Mouse (Mus musculus) testis, adult 2 months (tissue): Measurements from ENCODE around the gene Brms1. TPM values are rescaled to one million over a fixed set of nuclear protein-coding genes. Genes with fewer than 3 reads are reported as not detected.
A peak's percentile ranks its signal among the peaks of the same experiment; 100 is the strongest.

ENCODE experiments used
- H3K27ac ChIP-seq: fragments of 200-500 bp; 2 replicates; pipeline ENCODE4 v1.5.1; 2012; ENCODE audit warnings: low read depth, low read length; ENCODE audit not compliant: control insufficient read depth, insufficient read depth
- H3K27me3 ChIP-seq: fragments of 200-500 bp; 2 replicates; pipeline ENCODE4 v1.6.1; 2012; ENCODE audit warnings: mild to moderate bottlenecking, low read length, moderate library complexity; ENCODE audit not compliant: control insufficient read depth, insufficient read depth
- H3K36me3 ChIP-seq: fragments of 200-500 bp; 2 replicates; pipeline ENCODE4 v1.6.1; 2012; ENCODE audit warnings: mild to moderate bottlenecking, low read length; ENCODE audit not compliant: control insufficient read depth, insufficient read depth
- H3K4me1 ChIP-seq: fragments of 200-500 bp; 2 replicates; pipeline ENCODE4 v1.6.1; 2012; ENCODE audit warnings: low read length; ENCODE audit not compliant: control insufficient read depth, insufficient read depth
- H3K4me3 ChIP-seq: fragments of 200-500 bp; 2 replicates; pipeline ENCODE4 v1.5.1; 2012; ENCODE audit warnings: low read depth, mild to moderate bottlenecking, low read length, moderate library complexity, mixed read lengths; ENCODE audit not compliant: control insufficient read depth
- CTCF ChIP-seq: fragments of 200-500 bp; IDR thresholded peaks from 2 replicates; pipeline ENCODE4 v1.5.1; 2012; ENCODE audit warnings: low read depth, mild to moderate bottlenecking, inconsistent platforms, low read length, moderate library complexity; ENCODE audit not compliant: control insufficient read depth, insufficient read depth, insufficient replicate concordance
- POLR2A ChIP-seq: fragments of 200-500 bp; IDR thresholded peaks from 2 replicates; pipeline ENCODE4 v1.6.1; 2012; ENCODE audit warnings: low read depth, mild to moderate bottlenecking, inconsistent platforms, low read length, moderate library complexity; ENCODE audit not compliant: control insufficient read depth
- polyA plus RNA-seq: library from polyadenylated mRNA; depleted of rRNA; stranded (reverse); fragments of >200 nt; gene quantifications from 2 replicates; pipeline ENCODE4 v1.2.3, GENCODE M21; 2012

The Brms1 gene
- polyA plus RNA-seq, 1 experiment: 216 TPM

DNA sequence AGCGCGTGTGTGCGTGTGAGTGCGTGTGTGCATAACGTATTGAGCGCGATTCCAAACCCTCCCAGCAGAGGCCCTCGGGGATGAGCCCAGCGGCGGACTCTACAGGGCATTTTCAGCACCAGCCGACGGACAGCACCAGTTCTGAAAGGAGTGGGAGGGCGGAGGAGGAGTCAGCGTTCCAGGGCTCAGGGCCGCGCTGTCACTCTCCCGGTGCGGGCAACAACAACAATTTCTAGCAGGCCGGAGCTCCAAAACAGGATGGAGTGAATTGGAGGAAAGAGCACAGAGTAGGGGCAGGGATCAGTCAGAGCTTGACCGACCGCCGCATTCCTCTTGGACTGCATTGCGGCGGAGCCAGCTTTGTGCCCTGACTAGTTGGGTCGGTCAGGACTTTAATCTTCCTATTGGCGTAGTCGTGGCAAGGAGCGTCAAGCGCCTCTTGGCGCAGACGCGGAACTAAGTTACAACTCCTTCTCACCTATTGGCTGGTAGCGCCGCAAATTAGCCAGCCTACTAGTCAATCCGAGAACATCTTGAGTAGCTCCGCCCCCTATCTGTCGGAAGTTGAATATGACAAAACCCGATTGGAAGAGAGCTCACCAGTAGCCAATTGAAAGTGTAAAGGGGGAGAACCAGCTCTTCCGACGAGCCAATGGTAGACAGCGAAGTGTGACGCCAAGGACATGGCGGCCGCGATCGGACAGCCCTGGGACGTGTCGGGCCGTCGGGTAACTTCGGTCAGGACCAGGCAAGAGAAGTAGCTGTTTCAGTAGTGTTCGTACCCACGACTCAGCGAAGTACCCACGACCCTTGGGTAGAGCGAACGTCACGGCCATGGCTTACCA lies 47.0 kb downstream of the Brms1 start, which contains the start of gene Yif1a:
Gene Yif1a (plus strand): TSS at position 655 of the 845 bp plus-strand sequence.
- TF ChIP-seq POLR2A (peak; percentile 86), CTCF (peak; percentile 49; the same call in 1 of the 2 replicates)
- 0 out of 2 replicates have a peak within 1 kb of the TSS, but pooled peaks have one; percentile 21 for H3K27ac ChIP-seq
- H3K4me3 ChIP-seq: peak within 1 kb of the TSS; percentile 94
- H3K27me3 ChIP-seq: no peaks in the 10 kb centered on the region; the same call in 1 of the 2 replicates
- peaks cover 25% of the 10 kb centered on the region for H3K4me1 ChIP-seq
- H3K36me3 ChIP-seq: no peaks in the 10 kb centered on the region

GRCm38 (mm10) chr19:5089324-5089723 lies 48.2 kb downstream of the Brms1 start:
- Histone ChIP-seq H3K27me3 (no peaks in the 10 kb centered on the region; the same call in 1 of the 2 replicates), H3K4me1 (peaks cover 36% of the 10 kb centered on the region), H3K4me3 (no peak overlapping the region), H3K27ac (no peak overlapping the region), H3K36me3 (no peaks in the 10 kb centered on the region)
- TF ChIP-seq CTCF: no peak

- Histone ChIP-seq H3K4me3 (no peak overlapping the region), H3K4me1 (peaks cover 34% of the 10 kb centered on the region), H3K27ac (no peak overlapping the region), H3K27me3 (no peaks in the 10 kb centered on the region), H3K36me3 (no peaks in the 10 kb centered on the region)
- TF ChIP-seq POLR2A (no peak), CTCF (no peak)
Measured at GRCm38 (mm10) chr19:5092083-5092482, 50.9 kb downstream of the Brms1 start.

DNA sequence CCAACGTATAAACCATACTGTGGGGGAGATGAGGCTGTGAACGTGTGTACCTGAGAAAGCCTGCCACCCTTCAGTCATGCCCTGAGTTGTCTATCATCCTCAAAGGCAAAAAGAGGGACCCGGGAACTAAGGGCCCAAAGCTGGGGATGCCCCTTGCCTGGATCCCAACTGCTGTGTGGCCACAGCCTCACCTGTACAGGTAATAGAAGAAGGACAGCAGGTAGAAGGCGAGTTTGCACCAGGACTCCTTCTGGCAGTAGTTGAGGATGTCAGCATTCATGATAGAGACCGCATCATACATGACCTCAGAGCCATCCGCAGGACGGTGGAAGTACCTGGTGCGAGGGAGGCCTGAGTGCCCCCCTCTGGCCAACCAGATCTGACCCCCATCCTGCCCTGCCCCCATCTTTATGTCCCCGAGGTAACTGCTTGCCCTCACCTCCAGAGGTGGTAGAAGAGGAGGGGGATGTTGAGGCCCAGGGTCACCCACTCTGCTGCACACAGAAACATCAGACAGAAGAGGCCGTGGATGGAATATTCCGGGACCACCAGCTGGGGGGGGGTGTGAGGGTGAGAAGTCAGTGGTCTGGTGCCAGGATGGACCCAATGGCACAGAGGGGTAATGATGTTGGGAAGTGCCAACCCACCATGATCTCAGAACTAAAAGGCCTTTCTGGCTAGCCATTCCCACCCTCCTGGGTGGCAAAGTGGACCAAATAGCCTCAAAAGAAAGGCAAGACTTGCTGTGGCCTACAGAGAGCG lies 52.5 kb downstream of the Brms1 start:
- H3K4me1 ChIP-seq: peaks cover 30% of the 10 kb centered on the region
- peak overlapping the region; percentile 82 for H3K4me3 ChIP-seq
- H3K27ac ChIP-seq: no peak overlapping the region

DNA sequence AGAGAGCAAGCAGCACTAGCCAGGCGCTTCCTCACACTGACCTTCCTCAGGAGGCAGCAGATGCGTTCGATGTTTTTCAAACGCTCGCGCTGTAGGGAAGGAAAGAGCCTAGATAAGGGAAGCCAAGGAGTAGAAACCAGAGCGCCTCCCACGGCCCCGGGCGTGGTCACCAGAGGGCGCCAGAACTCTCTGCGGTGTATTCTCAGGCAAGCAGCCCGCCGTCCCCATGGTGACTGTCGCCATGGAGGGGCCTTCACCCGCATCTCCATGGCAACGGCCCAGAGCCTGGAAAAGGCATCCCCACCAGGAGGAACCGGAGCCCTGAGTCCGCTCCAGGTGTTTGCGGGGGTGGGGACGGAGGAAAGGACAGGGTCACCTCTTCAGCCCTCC lies 53.1 kb downstream of the Brms1 start:
- Histone ChIP-seq H3K27ac (no peak overlapping the region), H3K4me3 (peak overlapping the region; percentile 82), H3K36me3 (no peaks in the 10 kb centered on the region), H3K4me1 (peaks cover 24% of the 10 kb centered on the region), H3K27me3 (no peaks in the 10 kb centered on the region)
- no peak for TF ChIP-seq POLR2A
- peak; percentile 66; the same call in 1 of the 2 replicates for TF ChIP-seq CTCF

More for the DNA sequence above, 52.5 kb downstream of the Brms1 start:
- TF ChIP-seq CTCF (no peak), POLR2A (no peak)
- H3K36me3 ChIP-seq: no peaks in the 10 kb centered on the region
- H3K27me3 ChIP-seq: no peaks in the 10 kb centered on the region

- H3K4me1 ChIP-seq: peaks cover 22% of the 10 kb centered on the region
- H3K27me3 ChIP-seq: no peaks in the 10 kb centered on the region
- no peaks in the 10 kb centered on the region for H3K36me3 ChIP-seq
- TF ChIP-seq CTCF (no peak), POLR2A (no peak)
- peak overlapping the region; percentile 16; the same call in 1 of the 2 replicates for H3K27ac ChIP-seq
- H3K4me3 ChIP-seq: peak overlapping the region; percentile 82
Measured at GRCm38 (mm10) chr19:5094746-5095417, 53.7 kb downstream of the Brms1 start.
